Mouse (Mus musculus): ENCODE results near the gene Robo1. TPM values are rescaled to one million over a fixed set of nuclear protein-coding genes. Genes with fewer than 3 reads are reported as not detected.

Gene Robo1
- polyA plus RNA-seq, 1 experiment = 3.5 TPM

- Histone ChIP-seq H3K36me3 (ENCODE audit: control insufficient read depth, insufficient read depth, low read length) (no peaks in the 10 kb centered on the region), H3K27me3 (ENCODE audit: control insufficient read depth, insufficient read depth, low read length) (no peaks in the 10 kb centered on the region), H3K4me3 (ENCODE audit: control insufficient read depth, low read depth, low read length) (no peak overlapping the region), H3K27ac (ENCODE audit: control insufficient read depth, insufficient read depth, low read depth, low read length) (no peak overlapping the region), H3K4me1 (ENCODE audit: control insufficient read depth, insufficient read depth, low read length) (no peaks in the 10 kb centered on the region)
- TF ChIP-seq POLR2A (IDR thresholded peaks at IDR 0.05; ENCODE audit: control insufficient read depth, low read depth, low read length) = no peak
- TF ChIP-seq CTCF (IDR thresholded peaks at IDR 0.05; ENCODE audit: control insufficient read depth, insufficient read depth, insufficient replicate concordance, low read depth, low read length) = no peak
Observed at GRCm38 (mm10) chr16:72563196-72563963, 255.3 kb downstream of the Robo1 start.

- no peak overlapping the region for H3K27ac ChIP-seq (ENCODE audit: control insufficient read depth, insufficient read depth, low read depth, low read length)
- H3K27me3 ChIP-seq (ENCODE audit: control insufficient read depth, insufficient read depth, low read length) = no peaks in the 10 kb centered on the region
- TF ChIP-seq CTCF (IDR thresholded peaks at IDR 0.05; ENCODE audit: control insufficient read depth, insufficient read depth, insufficient replicate concordance, low read depth, low read length) (no peak), POLR2A (IDR thresholded peaks at IDR 0.05; ENCODE audit: control insufficient read depth, low read depth, low read length) (no peak)
- no peaks in the 10 kb centered on the region for H3K36me3 ChIP-seq (ENCODE audit: control insufficient read depth, insufficient read depth, low read length)
- no peaks in the 10 kb centered on the region for H3K4me1 ChIP-seq (ENCODE audit: control insufficient read depth, insufficient read depth, low read length)
- H3K4me3 ChIP-seq (ENCODE audit: control insufficient read depth, low read depth, low read length) = no peak overlapping the region
Observed at GRCm38 (mm10) chr16:72575171-72575570, 267.1 kb downstream of the Robo1 start.

- TF ChIP-seq CTCF (IDR thresholded peaks at IDR 0.05; ENCODE audit: control insufficient read depth, insufficient read depth, insufficient replicate concordance, low read depth, low read length) (no peak), POLR2A (IDR thresholded peaks at IDR 0.05; ENCODE audit: control insufficient read depth, low read depth, low read length) (no peak)
- Histone ChIP-seq H3K4me3 (ENCODE audit: control insufficient read depth, low read depth, low read length) (no peak overlapping the region), H3K4me1 (ENCODE audit: control insufficient read depth, insufficient read depth, low read length) (no peaks in the 10 kb centered on the region), H3K27me3 (ENCODE audit: control insufficient read depth, insufficient read depth, low read length) (no peaks in the 10 kb centered on the region), H3K27ac (ENCODE audit: control insufficient read depth, insufficient read depth, low read depth, low read length) (no peak overlapping the region), H3K36me3 (ENCODE audit: control insufficient read depth, insufficient read depth, low read length) (no peaks in the 10 kb centered on the region)
Observed at GRCm38 (mm10) chr16:72576956-72577355, 268.9 kb downstream of the Robo1 start.

GRCm38 (mm10) chr16:72584454-72585159 is 276.5 kb downstream of the Robo1 start:
- TF ChIP-seq POLR2A (IDR thresholded peaks at IDR 0.05; ENCODE audit: control insufficient read depth, low read depth, low read length) (no peak), CTCF (IDR thresholded peaks at IDR 0.05; ENCODE audit: control insufficient read depth, insufficient read depth, insufficient replicate concordance, low read depth, low read length) (no peak)
- Histone ChIP-seq H3K4me3 (ENCODE audit: control insufficient read depth, low read depth, low read length) (no peak overlapping the region), H3K27ac (ENCODE audit: control insufficient read depth, insufficient read depth, low read depth, low read length) (no peak overlapping the region), H3K27me3 (ENCODE audit: control insufficient read depth, insufficient read depth, low read length) (no peaks in the 10 kb centered on the region), H3K4me1 (ENCODE audit: control insufficient read depth, insufficient read depth, low read length) (no peaks in the 10 kb centered on the region), H3K36me3 (ENCODE audit: control insufficient read depth, insufficient read depth, low read length) (no peaks in the 10 kb centered on the region)

- no peaks in the 10 kb centered on the region for H3K36me3 ChIP-seq (ENCODE audit: control insufficient read depth, insufficient read depth, low read length)
- no peaks in the 10 kb centered on the region for H3K4me1 ChIP-seq (ENCODE audit: control insufficient read depth, insufficient read depth, low read length)
- no peak for TF ChIP-seq POLR2A (IDR thresholded peaks at IDR 0.05; ENCODE audit: control insufficient read depth, low read depth, low read length)
- TF ChIP-seq CTCF (IDR thresholded peaks at IDR 0.05; ENCODE audit: control insufficient read depth, insufficient read depth, insufficient replicate concordance, low read depth, low read length) = no peak
- H3K27me3 ChIP-seq (ENCODE audit: control insufficient read depth, insufficient read depth, low read length) = no peaks in the 10 kb centered on the region
- no peak overlapping the region for H3K4me3 ChIP-seq (ENCODE audit: control insufficient read depth, low read depth, low read length)
- H3K27ac ChIP-seq (ENCODE audit: control insufficient read depth, insufficient read depth, low read depth, low read length) = no peak overlapping the region
Observed at GRCm38 (mm10) chr16:72585160-72585813, 277.2 kb downstream of the Robo1 start.

- no peaks in the 10 kb centered on the region for H3K4me1 ChIP-seq (ENCODE audit: control insufficient read depth, insufficient read depth, low read length)
- H3K27ac ChIP-seq (ENCODE audit: control insufficient read depth, insufficient read depth, low read depth, low read length) = no peak overlapping the region
- no peak overlapping the region for H3K4me3 ChIP-seq (ENCODE audit: control insufficient read depth, low read depth, low read length)
- TF ChIP-seq POLR2A (IDR thresholded peaks at IDR 0.05; ENCODE audit: control insufficient read depth, low read depth, low read length) (no peak), CTCF (IDR thresholded peaks at IDR 0.05; ENCODE audit: control insufficient read depth, insufficient read depth, insufficient replicate concordance, low read depth, low read length) (no peak)
- H3K36me3 ChIP-seq (ENCODE audit: control insufficient read depth, insufficient read depth, low read length) = no peaks in the 10 kb centered on the region
- no peaks in the 10 kb centered on the region for H3K27me3 ChIP-seq (ENCODE audit: control insufficient read depth, insufficient read depth, low read length)
Observed at GRCm38 (mm10) chr16:72587376-72588072, 279.4 kb downstream of the Robo1 start.
